30 mouse cellular contexts compared by ENCODE assay signal in genomic region chr15:11198246-11198795, GRCm38 (mm10).
DNase-seq lines count a peak whose midpoint lies in the region; ATAC-seq and TF ChIP-seq lines count a peak whose summit lies in the region.
"Had no signal": no experiment of that assay in that cellular context is flagged by ENCODE, and none has a peak within 500 bp of the region (broad histone marks: within the 10 kb centered on the region; RNA-seq: fewer than 3 reads in every experiment).

No protein-coding gene starts in this region.

- no peak for TF ChIP-seq POLR2A in liver, adult 2 months (IDR thresholded peaks at IDR 0.05; ENCODE audit: extremely low read depth, insufficient read depth, low read length)

- no peak for TF ChIP-seq CTCF in liver, adult 2 months (IDR thresholded peaks at IDR 0.05; ENCODE audit: low read depth, low read length)

- no peak for DNase-seq in hindbrain, embryonic 14.5 days (ENCODE audit: low spot score)
- peak; percentile 90 for DNase-seq in liver, adult 2 months (ENCODE audit: extremely low read depth, low read depth, low spot score)
- DNase-seq in right cerebral cortex, postnatal 10 days (ENCODE audit: low spot score in 2 of 2): peak; percentile 20 to 23
- no peak for DNase-seq in right cerebral cortex, postnatal 14 days
- no peak for DNase-seq in urinary bladder, adult 2 months (ENCODE audit: low spot score)
- DNase-seq: adrenal gland, adult 8-10 months; adrenal gland, postnatal 25 days; B cell, adult 2 months; cerebellum, adult 18-20 months; cerebellum, adult 9-11 months; cerebellum, postnatal 36 days; embryo, embryonic 11 days; gastrocnemius, postnatal 25 days; heart, adult 18-20 months; heart, postnatal 10 days; heart, postnatal 36 days had no signal

- no peaks in the 10 kb centered on the region for H3K4me1 ChIP-seq in hindbrain, embryonic 16.5 days (ENCODE audit: control insufficient read depth, insufficient read depth, low read depth, low read length)
- H3K4me1 ChIP-seq in hindbrain, embryonic 14.5 days (replicated peaks; ENCODE audit: control insufficient read depth, insufficient read depth, low read length): no peaks in the 10 kb centered on the region
- peaks cover 2% of the 10 kb centered on the region; the same call in 1 of the 2 replicates for H3K4me1 ChIP-seq in liver, adult 2 months (ENCODE audit: control insufficient read depth, insufficient read depth, low read length)
- no peaks in the 10 kb centered on the region for H3K4me1 ChIP-seq in liver, embryonic 12.5 days
- H3K4me1 ChIP-seq: embryonic facial prominence, embryonic 10.5 days; forebrain, embryonic 12.5 days; forebrain, embryonic 15.5 days; heart, embryonic 12.5 days; heart, embryonic 15.5 days; hindbrain, embryonic 15.5 days had no signal

- H3K4me3 ChIP-seq in hindbrain, embryonic 16.5 days (ENCODE audit: low read length): no peak overlapping the region
- H3K4me3 ChIP-seq in hindbrain, embryonic 14.5 days (replicated peaks; ENCODE audit: low read length): no peak overlapping the region
- no peak overlapping the region for H3K4me3 ChIP-seq in liver, adult 2 months (ENCODE audit: insufficient read depth, low read depth, low read length)
- no peak overlapping the region for H3K4me3 ChIP-seq in liver, embryonic 12.5 days
- H3K4me3 ChIP-seq: embryonic facial prominence, embryonic 10.5 days; embryonic facial prominence, embryonic 13.5 days; erythroblast, embryonic 14.5 days; forebrain, embryonic 12.5 days; forebrain, embryonic 15.5 days; heart, embryonic 12.5 days; heart, embryonic 15.5 days; hindbrain, embryonic 15.5 days had no signal

- H3K9ac ChIP-seq in hindbrain, embryonic 16.5 days (ENCODE audit: low read depth, low read length): no peak overlapping the region
- H3K9ac ChIP-seq in hindbrain, embryonic 14.5 days: no peak overlapping the region
- no peak overlapping the region for H3K9ac ChIP-seq in liver, adult 2 months (ENCODE audit: low read depth, low read length)
- H3K9ac ChIP-seq in liver, embryonic 12.5 days: no peak overlapping the region
- H3K9ac ChIP-seq: embryonic facial prominence, embryonic 13.5 days; forebrain, embryonic 12.5 days; forebrain, embryonic 15.5 days; heart, embryonic 12.5 days; heart, embryonic 15.5 days; hindbrain, embryonic 15.5 days had no signal

- no peak overlapping the region for H3K27ac ChIP-seq in hindbrain, embryonic 16.5 days (ENCODE audit: low read depth, low read length)
- H3K27ac ChIP-seq in hindbrain, embryonic 14.5 days: no peak overlapping the region
- no peak overlapping the region for H3K27ac ChIP-seq in liver, adult 2 months (replicated peaks; ENCODE audit: insufficient read depth, low read depth, low read length)
- no peak overlapping the region for H3K27ac ChIP-seq in liver, embryonic 12.5 days
- H3K27ac ChIP-seq: embryonic facial prominence, embryonic 10.5 days; embryonic facial prominence, embryonic 13.5 days; forebrain, embryonic 12.5 days; forebrain, embryonic 15.5 days; heart, embryonic 15.5 days; hindbrain, embryonic 15.5 days had no signal

- no peaks in the 10 kb centered on the region for H3K36me3 ChIP-seq in hindbrain, embryonic 16.5 days (ENCODE audit: control insufficient read depth, insufficient read depth, low read length)
- no peaks in the 10 kb centered on the region for H3K36me3 ChIP-seq in hindbrain, embryonic 14.5 days (replicated peaks; ENCODE audit: control insufficient read depth, insufficient read depth)
- H3K36me3 ChIP-seq in liver, adult 2 months (ENCODE audit: control insufficient read depth, insufficient read depth, low read length): no peaks in the 10 kb centered on the region
- no peaks in the 10 kb centered on the region for H3K36me3 ChIP-seq in liver, embryonic 12.5 days
- H3K36me3 ChIP-seq: embryonic facial prominence, embryonic 10.5 days; embryonic facial prominence, embryonic 13.5 days; forebrain, embryonic 12.5 days; forebrain, embryonic 15.5 days; G1E; heart, embryonic 12.5 days; heart, embryonic 15.5 days; hindbrain, embryonic 15.5 days had no signal

- ATAC-seq in hindbrain, embryonic 16.5 days: peak; percentile 72; the same call in 1 of the 2 replicates
- ATAC-seq in hindbrain, embryonic 14.5 days (ENCODE audit: low FRiP score): no peak
- ATAC-seq in liver, embryonic 12.5 days: no peak
- ATAC-seq: activated CD4-positive, CD25-positive, alpha-beta regulatory T cell, adult 4 months; forebrain, embryonic 15.5 days; inflammation-experienced regulatory T-cells, adult 6 months had no signal

- H3K9me3 ChIP-seq in hindbrain, embryonic 16.5 days (ENCODE audit: control insufficient read depth, low read length): no peaks in the 10 kb centered on the region
- H3K9me3 ChIP-seq in hindbrain, embryonic 14.5 days (ENCODE audit: control insufficient read depth, low read length): no peaks in the 10 kb centered on the region
- no peaks in the 10 kb centered on the region for H3K9me3 ChIP-seq in liver, embryonic 12.5 days (replicated peaks)
- H3K9me3 ChIP-seq: embryonic facial prominence, embryonic 10.5 days; embryonic facial prominence, embryonic 13.5 days; forebrain, embryonic 12.5 days; forebrain, embryonic 15.5 days; G1E; heart, embryonic 12.5 days; heart, embryonic 15.5 days; hindbrain, embryonic 15.5 days had no signal

- H3K79me2 ChIP-seq in liver, adult 2 months (ENCODE audit: control insufficient read depth, insufficient read depth, low read length): no peaks in the 10 kb centered on the region

- 77% methylated on average over 7 of the region's 7 CpGs for WGBS in hindbrain, embryonic 16.5 days
- 77% methylated on average over 7 of the region's 7 CpGs for WGBS in hindbrain, embryonic 14.5 days
- WGBS in liver, adult 2 months: 60% methylated on average over 7 of the region's 7 CpGs
- WGBS in liver, embryonic 12.5 days (ENCODE audit: insufficient replicate concordance): 68% methylated on average over 7 of the region's 7 CpGs

- no peaks in the 10 kb centered on the region for H3K27me3 ChIP-seq in hindbrain, embryonic 16.5 days (replicated peaks; ENCODE audit: control insufficient read depth, insufficient read depth, low read length)
- H3K27me3 ChIP-seq in hindbrain, embryonic 14.5 days (ENCODE audit: control insufficient read depth, insufficient read depth, low read length): no peaks in the 10 kb centered on the region
- peaks cover 17% of the 10 kb centered on the region; the same call in 1 of the 2 replicates for H3K27me3 ChIP-seq in liver, adult 2 months (ENCODE audit: control insufficient read depth, insufficient read depth, low read length)
- H3K27me3 ChIP-seq in liver, embryonic 12.5 days (replicated peaks): no peaks in the 10 kb centered on the region
- H3K27me3 ChIP-seq: CH12.LX; embryonic facial prominence, embryonic 13.5 days; forebrain, embryonic 12.5 days; forebrain, embryonic 15.5 days; heart, embryonic 12.5 days; heart, embryonic 15.5 days; hindbrain, embryonic 15.5 days had no signal

- H3K4me2 ChIP-seq in hindbrain, embryonic 16.5 days (ENCODE audit: low read length): no peak overlapping the region
- no peak overlapping the region for H3K4me2 ChIP-seq in hindbrain, embryonic 14.5 days (replicated peaks)
- no peak overlapping the region for H3K4me2 ChIP-seq in liver, embryonic 12.5 days
- H3K4me2 ChIP-seq: embryonic facial prominence, embryonic 13.5 days; forebrain, embryonic 12.5 days; forebrain, embryonic 15.5 days; heart, embryonic 12.5 days; heart, embryonic 15.5 days; hindbrain, embryonic 15.5 days had no signal

Comparison
In these comparisons a context has a peak if more than half of its experiments do, and no peak if none do; other contexts are left out.
1. DNase-seq: peak in liver, adult 2 months (single experiment) and right cerebral cortex, postnatal 10 days (2 of 2); none in hindbrain, embryonic 14.5 days (single experiment), right cerebral cortex, postnatal 14 days (single experiment) and urinary bladder, adult 2 months (single experiment).